Mouse (Mus musculus) midbrain, embryonic 15.5 days (tissue): Measurements from ENCODE around the gene Slc5a4b. TPM values are rescaled to one million over a fixed set of nuclear protein-coding genes. Genes with fewer than 3 reads are reported as not detected.
"Not testable (repeated sequence)": the region's sequence is repeated elsewhere in the genome, so short reads cannot be mapped to it uniquely, and the experiment has no call there.

Experiments
- ATAC-seq: fragments of 200-750 bp; cut with Nextera tagmentation; replicated peaks from 2 replicates; pipeline ENCODE4 v1.8.0; 2017; ENCODE audit warnings: moderate TSS enrichment
- H3K27ac ChIP-seq: fragments of 300-500 bp; sonication (generic); 2 replicates; pipeline ENCODE4 v1.5.1; 2015; ENCODE audit warnings: mild to moderate bottlenecking, inconsistent platforms
- H3K27me3 ChIP-seq: fragments of 300-500 bp; sonication (generic); replicated peaks from 2 replicates; pipeline ENCODE4 v1.6.1; 2015; ENCODE audit warnings: inconsistent platforms
- H3K36me3 ChIP-seq: fragments of 300-500 bp; sonication (generic); replicated peaks from 2 replicates; pipeline ENCODE4 v1.6.1; 2015; ENCODE audit warnings: inconsistent platforms
- H3K4me1 ChIP-seq: fragments of 300-500 bp; sonication (generic); 2 replicates; pipeline ENCODE4 v1.6.1; 2015; ENCODE audit warnings: inconsistent platforms
- H3K4me2 ChIP-seq: fragments of 300-500 bp; sonication (generic); 2 replicates; pipeline ENCODE4 v1.6.1; 2015; ENCODE audit warnings: inconsistent platforms, mild to moderate bottlenecking, moderate library complexity
- H3K4me3 ChIP-seq: fragments of 300-500 bp; sonication (generic); 2 replicates; pipeline ENCODE4 v1.5.1; 2015; ENCODE audit warnings: mild to moderate bottlenecking, inconsistent platforms
- H3K9ac ChIP-seq: fragments of 300-500 bp; sonication (generic); 2 replicates; pipeline ENCODE4 v1.6.1; 2015; ENCODE audit warnings: mild to moderate bottlenecking, inconsistent platforms
- H3K9me3 ChIP-seq: fragments of 300-500 bp; sonication (generic); 2 replicates; pipeline ENCODE4 v1.6.1; 2016; ENCODE audit warnings: inconsistent platforms
- WGBS: fragments of 180-500 bp; shearing (Covaris S2); methylation state at CpG from one replicate; pipeline ENCODE4 v1.1.7; 2015; ENCODE audit warnings: mixed read lengths; 5-methylcytosine and 5-hydroxymethylcytosine counted together
- polyA plus RNA-seq: library from polyadenylated mRNA; unstranded; fragments of >200 nt; fragmentation: Nextera tagmentation; extraction: Ambion mirVana; gene quantifications from 2 replicates; pipeline ENCODE4 v1.2.1, GENCODE M21; 2015

Slc5a4b gene
- polyA plus RNA-seq, 1 experiment from 2014 or later, result not detected

- no peak overlapping the region for H3K4me3 ChIP-seq
- no peaks in the 10 kb centered on the region for H3K27me3 ChIP-seq
- no peak for ATAC-seq
- WGBS, result 93% methylated on average over 8 of the region's 8 CpGs
- no peaks in the 10 kb centered on the region for H3K36me3 ChIP-seq
- no peak overlapping the region for H3K4me2 ChIP-seq
- no peak overlapping the region for H3K27ac ChIP-seq
- no peak overlapping the region for H3K9ac ChIP-seq
- no peaks in the 10 kb centered on the region for H3K4me1 ChIP-seq
- no peaks in the 10 kb centered on the region for H3K9me3 ChIP-seq
Observed at GRCm38 (mm10) chr10:76096580-76096979, 14.2 kb downstream of the Slc5a4b start.

- not testable (repeated sequence) for H3K9ac ChIP-seq, H3K4me1 ChIP-seq, H3K27me3 ChIP-seq, H3K4me2 ChIP-seq, H3K4me3 ChIP-seq, H3K36me3 ChIP-seq, H3K27ac ChIP-seq, ATAC-seq, H3K9me3 ChIP-seq
- WGBS, result 95% methylated on average over 2 of the region's 2 CpGs
Observed at GRCm38 (mm10) chr10:76077008-76077407, 33.8 kb downstream of the Slc5a4b start.

- H3K27me3 ChIP-seq, ATAC-seq, H3K4me3 ChIP-seq, H3K4me1 ChIP-seq, H3K27ac ChIP-seq, H3K4me2 ChIP-seq, H3K9ac ChIP-seq, H3K36me3 ChIP-seq, H3K9me3 ChIP-seq: not testable (repeated sequence)
- 95% methylated on average over 5 of the region's 5 CpGs for whole genome bisulfite sequencing
Observed at GRCm38 (mm10) chr10:76072080-76072479, 38.7 kb downstream of the Slc5a4b start.

GRCm38 (mm10) chr10:76067674-76068613 is 42.8 kb downstream of the Slc5a4b start:
- Histone ChIP-seq H3K36me3 (no peaks in the 10 kb centered on the region), H3K4me3 (no peak overlapping the region), H3K9ac (no peak overlapping the region), H3K9me3 (no peaks in the 10 kb centered on the region), H3K4me1 (no peaks in the 10 kb centered on the region), H3K4me2 (no peak overlapping the region), H3K27ac (no peak overlapping the region), H3K27me3 (no peaks in the 10 kb centered on the region)
- WGBS, result 31% methylated on average over 12 of the region's 12 CpGs
- no peak for ATAC-seq

- WGBS, result 94% methylated on average over 5 of the region's 5 CpGs
- Histone ChIP-seq H3K4me2 (no peak overlapping the region), H3K9me3 (no peaks in the 10 kb centered on the region), H3K27ac (no peak overlapping the region), H3K9ac (no peak overlapping the region), H3K4me1 (no peaks in the 10 kb centered on the region), H3K4me3 (no peak overlapping the region), H3K36me3 (no peaks in the 10 kb centered on the region), H3K27me3 (no peaks in the 10 kb centered on the region)
- no peak for ATAC-seq
Observed at GRCm38 (mm10) chr10:76062439-76062838, 48.3 kb downstream of the Slc5a4b start.

- no peak overlapping the region for H3K27ac ChIP-seq
- H3K4me1 ChIP-seq, result no peaks in the 10 kb centered on the region
- no peak overlapping the region for H3K4me2 ChIP-seq
- H3K9ac ChIP-seq, result no peak overlapping the region
- H3K27me3 ChIP-seq, result no peaks in the 10 kb centered on the region
- ATAC-seq, result no peak
- H3K9me3 ChIP-seq, result no peaks in the 10 kb centered on the region
- H3K36me3 ChIP-seq, result no peaks in the 10 kb centered on the region
- WGBS, result 83% methylated on average over 11 of the region's 11 CpGs
- no peak overlapping the region for H3K4me3 ChIP-seq
Observed at GRCm38 (mm10) chr10:76051860-76052259, 58.9 kb downstream of the Slc5a4b start.

GRCm38 (mm10) chr10:76048967-76049366 is 61.8 kb downstream of the Slc5a4b start:
- H3K4me1 ChIP-seq, result no peaks in the 10 kb centered on the region
- no peaks in the 10 kb centered on the region for H3K9me3 ChIP-seq
- H3K9ac ChIP-seq, result no peak overlapping the region
- 0 out of 2 replicates have a peak, but pooled peaks cover 2% of the 10 kb centered on the region for H3K36me3 ChIP-seq
- H3K4me2 ChIP-seq, result no peak overlapping the region
- H3K27me3 ChIP-seq, result no peaks in the 10 kb centered on the region
- no peak for ATAC-seq
- no peak overlapping the region for H3K4me3 ChIP-seq
- H3K27ac ChIP-seq, result no peak overlapping the region
- WGBS, result 53% methylated on average over 6 of the region's 6 CpGs

- no peak for ATAC-seq
- 61% methylated on average over 5 of the region's 5 CpGs for WGBS
- no peak overlapping the region for H3K27ac ChIP-seq
- no peaks in the 10 kb centered on the region for H3K4me1 ChIP-seq
- no peaks in the 10 kb centered on the region for H3K27me3 ChIP-seq
- peaks cover 5% of the 10 kb centered on the region; the same call in 1 of the 2 replicates for H3K36me3 ChIP-seq
- no peak overlapping the region for H3K9ac ChIP-seq
- H3K9me3 ChIP-seq, result no peaks in the 10 kb centered on the region
- H3K4me3 ChIP-seq, result no peak overlapping the region
- H3K4me2 ChIP-seq, result no peak overlapping the region
Observed at GRCm38 (mm10) chr10:76047182-76047869, 63.4 kb downstream of the Slc5a4b start.

GRCm38 (mm10) chr10:76046754-76047153 is 64.0 kb downstream of the Slc5a4b start:
- Histone ChIP-seq H3K27me3 (no peaks in the 10 kb centered on the region), H3K36me3 (peaks cover 5% of the 10 kb centered on the region; the same call in 1 of the 2 replicates), H3K27ac (no peak overlapping the region), H3K4me1 (no peaks in the 10 kb centered on the region), H3K9me3 (no peaks in the 10 kb centered on the region), H3K9ac (no peak overlapping the region), H3K4me2 (no peak overlapping the region), H3K4me3 (no peak overlapping the region)
- no peak for ATAC-seq
- WGBS, result 76% methylated on average over 1 of the region's 1 CpGs

GRCm38 (mm10) chr10:76045343-76045742 is 65.4 kb downstream of the Slc5a4b start:
- H3K27ac ChIP-seq, result no peak overlapping the region
- no peak overlapping the region for H3K4me2 ChIP-seq
- no peaks in the 10 kb centered on the region for H3K27me3 ChIP-seq
- H3K9ac ChIP-seq, result no peak overlapping the region
- H3K4me3 ChIP-seq, result no peak overlapping the region
- no peaks in the 10 kb centered on the region for H3K4me1 ChIP-seq
- H3K9me3 ChIP-seq, result no peaks in the 10 kb centered on the region
- no peak for ATAC-seq
- H3K36me3 ChIP-seq, result peaks cover 11% of the 10 kb centered on the region
- 47% methylated on average over 5 of the region's 5 CpGs for WGBS

- no peak overlapping the region for H3K4me2 ChIP-seq
- 98% methylated on average over 5 of the region's 5 CpGs for WGBS
- no peak overlapping the region for H3K4me3 ChIP-seq
- no peak overlapping the region for H3K9ac ChIP-seq
- ATAC-seq, result no peak
- H3K27ac ChIP-seq, result no peak overlapping the region
- peaks cover 36% of the 10 kb centered on the region for H3K36me3 ChIP-seq
- no peaks in the 10 kb centered on the region for H3K27me3 ChIP-seq
- peaks cover 15% of the 10 kb centered on the region for H3K4me1 ChIP-seq
- no peaks in the 10 kb centered on the region for H3K9me3 ChIP-seq
Observed at GRCm38 (mm10) chr10:76036962-76037361, 73.8 kb downstream of the Slc5a4b start.

GRCm38 (mm10) chr10:76035277-76035676 is 75.5 kb downstream of the Slc5a4b start:
- peaks cover 29% of the 10 kb centered on the region for H3K36me3 ChIP-seq
- no peak overlapping the region for H3K4me2 ChIP-seq
- peaks cover 18% of the 10 kb centered on the region for H3K4me1 ChIP-seq
- no peak overlapping the region for H3K27ac ChIP-seq
- H3K9me3 ChIP-seq, result no peaks in the 10 kb centered on the region
- H3K9ac ChIP-seq, result no peak overlapping the region
- H3K4me3 ChIP-seq, result no peak overlapping the region
- H3K27me3 ChIP-seq, result no peaks in the 10 kb centered on the region
- ATAC-seq, result no peak
